Mouse (Mus musculus) thymus, postnatal 4 days (tissue): ENCODE measurements at regions not wholly inside any gene's neighbourhood (a gene's known extent, or its start where the extent isn't known, plus 50 kb on each side); places are given as distances from the start of the nearest gene placed in this dataset.

ENCODE experiments used
- DNase-seq: peaks from one replicate; pipeline ENCODE4 v3.0.0; 2021

DNA sequence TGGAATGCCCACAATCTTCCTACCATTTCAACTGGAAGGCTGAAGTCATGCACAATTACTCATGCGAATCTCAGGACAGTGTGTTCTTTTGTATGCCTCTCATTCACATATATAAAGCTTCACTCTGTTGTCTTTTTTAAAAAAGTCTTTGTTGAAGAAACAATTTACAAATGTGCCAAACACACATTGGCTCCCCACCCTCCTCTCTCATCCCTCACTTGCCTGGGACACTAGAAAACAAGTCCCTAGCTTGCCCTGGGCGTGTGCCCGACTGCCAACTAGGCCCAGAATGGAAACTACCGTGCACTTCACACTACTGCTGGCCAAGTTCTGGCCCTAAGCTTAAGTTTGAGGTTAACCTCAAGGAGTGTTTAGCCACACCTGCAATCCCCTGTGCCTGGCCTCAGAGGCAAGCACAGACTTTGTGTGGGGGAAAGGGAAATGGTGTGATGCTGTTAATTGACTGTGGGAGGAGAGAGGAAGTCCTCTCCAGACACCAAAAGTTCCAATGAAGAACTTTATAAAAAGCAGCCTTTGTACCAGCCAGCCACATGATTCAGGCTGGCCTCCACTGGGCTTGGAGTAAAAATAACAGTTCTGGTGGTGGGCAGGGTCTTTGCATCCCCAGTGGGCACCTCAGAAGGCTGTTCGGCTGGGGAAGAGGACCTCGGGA, 70.2 kb upstream of the Picalm start:
- peak; percentile 62 for DNase-seq

- DNase-seq, result peak; percentile 55
Measured at GRCm38 (mm10) chr7:90060343-90061175, 69.5 kb upstream of the Picalm start.

DNA sequence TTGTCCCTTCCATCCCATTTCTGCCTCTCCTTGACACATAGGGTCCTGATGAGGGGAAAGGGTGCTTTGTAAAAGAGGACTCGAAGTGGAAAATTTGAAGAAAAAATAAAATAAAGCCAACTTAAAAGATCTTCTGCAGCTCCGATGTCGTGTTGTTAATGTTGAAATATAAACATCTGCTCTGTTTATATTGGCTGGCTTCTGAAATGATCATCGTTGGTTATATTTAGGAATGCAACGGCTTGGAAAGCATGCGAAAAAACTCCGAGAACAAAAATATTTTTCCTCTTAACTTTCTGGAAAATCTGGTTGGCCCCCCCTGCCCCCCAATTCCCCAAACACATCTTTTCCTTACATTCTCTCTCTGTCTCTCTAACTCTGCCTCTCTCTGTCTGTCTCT, 68.3 kb upstream of the Picalm start:
- DNase-seq, result no peak

DNA sequence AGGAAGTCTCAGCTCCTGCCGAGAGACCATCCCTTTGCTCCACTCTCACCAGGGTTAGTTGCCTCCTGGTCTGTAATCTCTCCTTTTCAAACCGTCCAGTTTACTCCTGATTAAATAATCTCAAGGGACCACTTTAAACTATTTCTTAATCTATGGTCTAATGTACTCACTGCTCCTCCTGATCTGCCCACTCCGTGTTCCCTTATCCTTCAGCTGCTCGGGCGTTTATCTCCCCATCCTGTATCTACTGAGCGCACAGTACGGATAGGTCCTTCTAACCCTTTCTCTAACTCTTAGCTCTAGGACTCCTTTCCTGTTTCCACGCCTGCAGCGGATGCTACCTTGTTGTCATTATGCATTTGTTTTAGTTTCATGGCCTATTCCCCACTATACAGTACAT, 67.1 kb upstream of the Picalm start:
- DNase-seq, result no peak

DNA sequence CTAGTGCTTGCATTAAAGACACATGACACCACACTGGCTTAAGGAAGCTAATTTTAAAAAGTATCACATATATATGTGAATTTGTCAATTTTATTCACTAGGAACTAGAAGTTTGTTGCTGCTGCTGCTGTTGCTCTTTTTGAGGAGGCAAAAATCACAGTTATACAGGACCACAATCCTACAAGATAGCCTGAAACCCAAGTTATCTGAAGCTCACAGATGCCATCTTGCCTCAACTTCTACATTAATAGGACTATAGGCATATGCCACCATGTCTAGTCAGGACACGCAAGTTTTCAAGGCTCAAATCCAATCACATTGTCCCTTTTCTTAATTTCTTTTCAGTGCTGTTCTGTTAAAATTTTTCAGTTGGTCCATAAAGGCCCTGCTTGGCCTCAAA, 65.8 kb upstream of the Picalm start:
- no peak for DNase-seq

DNA sequence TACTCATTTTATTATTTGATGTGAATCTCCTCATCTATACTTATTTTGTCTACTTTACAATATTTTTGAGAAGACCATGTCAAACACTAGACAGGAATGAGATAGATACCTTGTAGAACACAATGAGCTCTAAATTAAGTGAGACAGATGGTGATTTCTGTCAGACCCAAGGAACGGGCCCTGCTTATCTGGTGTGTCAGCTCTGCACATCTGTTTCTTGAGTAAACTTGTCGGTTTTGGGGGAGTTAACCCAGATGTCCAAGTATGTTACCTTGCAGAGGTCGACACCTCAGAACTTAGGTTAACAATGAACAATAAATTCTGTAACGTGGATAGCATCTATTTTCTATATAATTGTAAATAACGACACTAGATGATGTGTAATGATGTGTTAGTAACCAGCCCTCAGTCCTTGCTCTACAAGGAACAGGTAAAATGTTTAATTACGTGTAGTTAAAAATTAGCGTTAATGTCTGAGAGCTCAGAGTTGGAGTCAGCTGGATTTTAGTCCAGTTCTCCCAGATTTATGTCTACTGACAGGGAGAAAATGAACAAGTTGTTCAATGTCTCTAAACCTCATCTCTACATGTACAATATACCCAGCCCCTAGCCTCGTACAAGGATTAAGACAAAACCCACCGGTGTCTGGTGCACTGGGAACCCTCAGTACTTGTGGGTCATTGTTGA, 64.6 kb upstream of the Picalm start:
- DNase-seq, result no peak

DNA sequence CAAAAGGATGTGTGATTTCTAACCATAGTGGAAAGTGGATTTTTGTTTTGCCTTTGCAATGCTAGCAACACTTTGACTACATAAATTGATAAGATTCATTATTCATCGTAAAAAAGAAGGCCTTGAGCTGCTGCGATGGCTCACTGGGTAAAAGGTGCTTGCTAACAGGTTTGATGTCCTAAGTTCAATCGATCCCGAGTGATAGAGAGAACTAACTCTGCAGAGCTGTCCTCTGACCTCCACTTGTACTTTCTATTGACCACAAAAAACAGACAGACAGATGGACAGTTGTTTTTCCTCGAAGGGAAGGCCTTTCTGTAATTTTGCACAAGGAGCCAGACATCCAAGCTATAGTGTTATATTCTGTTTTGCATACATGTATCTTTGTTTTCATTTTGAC, 63.7 kb upstream of the Picalm start:
- DNase-seq, result no peak

DNA sequence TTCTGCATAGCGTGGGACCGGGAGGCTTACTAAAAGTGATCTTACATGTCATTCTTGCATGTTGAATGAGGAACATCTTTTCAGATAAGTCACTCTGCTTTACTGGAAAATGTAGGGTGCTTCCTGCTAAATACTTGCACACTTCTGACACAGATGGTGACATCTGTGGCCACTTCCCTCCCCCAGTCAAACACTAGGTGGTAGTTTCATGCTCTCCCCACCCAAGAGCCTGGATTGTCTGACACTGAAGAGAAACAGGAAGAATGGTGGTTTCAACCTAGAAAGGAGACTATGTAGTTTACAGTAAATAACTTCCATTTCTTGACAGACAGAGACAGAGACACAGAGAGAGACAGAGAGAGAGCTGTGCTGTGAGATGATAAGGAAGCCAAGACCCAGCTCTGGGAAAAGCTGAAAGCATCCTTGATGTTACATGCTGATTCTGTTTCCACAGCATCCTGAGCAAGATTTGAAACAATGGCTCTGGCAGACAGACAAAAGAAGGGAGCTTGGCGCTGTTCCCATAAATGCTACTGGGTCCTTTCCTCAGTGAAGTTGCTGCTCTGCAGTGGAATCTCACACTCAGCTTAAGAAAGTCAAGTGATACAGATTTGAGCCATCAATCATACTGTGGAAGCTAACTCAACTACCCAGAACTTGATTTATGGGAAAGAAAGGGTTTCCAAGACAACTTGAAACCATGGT, 61.9 kb upstream of the Picalm start:
- DNase-seq, result peak; percentile 42

DNA sequence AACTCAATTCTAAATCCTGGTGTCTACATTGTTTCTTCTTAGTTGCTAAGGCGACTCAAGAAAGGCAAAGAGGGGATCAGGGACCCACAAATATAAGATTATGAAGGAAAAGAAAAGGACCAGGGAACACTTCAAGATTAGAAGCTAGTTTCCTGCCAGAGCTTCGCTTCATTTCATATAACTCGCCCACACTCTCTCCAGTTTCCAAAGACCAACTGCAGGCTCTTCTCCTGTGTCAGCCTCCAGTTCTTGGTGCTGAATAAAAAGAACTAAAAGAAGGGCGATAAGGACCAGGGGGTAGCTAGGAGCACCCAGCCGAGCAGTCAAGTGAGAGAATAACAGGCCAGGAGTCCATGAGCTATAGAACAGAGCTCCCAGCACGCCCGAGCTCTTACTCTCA, 59.7 kb upstream of the Picalm start:
- DNase-seq, result no peak

- DNase-seq, result no peak
Measured at GRCm38 (mm10) chr7:90073865-90074264, 56.1 kb upstream of the Picalm start.

GRCm38 (mm10) chr7:90074592-90074991, 55.4 kb upstream of the Picalm start:
- no peak for DNase-seq

DNA sequence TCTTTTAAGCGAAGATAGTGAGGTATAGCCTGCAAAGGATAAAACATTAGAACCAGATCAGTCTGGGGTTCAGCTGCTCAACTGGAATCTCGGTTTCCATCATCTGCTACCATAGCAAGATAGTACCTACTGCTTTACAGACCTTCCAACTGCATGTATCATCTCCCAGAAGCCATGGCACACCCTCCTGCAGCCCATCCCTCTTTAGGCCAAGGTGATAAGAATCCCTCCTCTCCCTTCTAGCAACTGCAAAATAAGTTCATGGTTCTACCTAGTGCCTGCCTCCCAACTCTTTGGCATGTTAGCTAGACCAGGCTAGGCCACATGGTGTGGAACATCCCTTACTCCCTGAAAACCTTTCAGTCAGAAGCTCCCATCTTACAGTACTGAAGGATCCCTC, 52.4 kb upstream of the Picalm start:
- DNase-seq, result no peak

GRCm38 (mm10) chr7:90080083-90080772, 49.8 kb upstream of the Picalm start:
- DNase-seq, result no peak
